Mouse (Mus musculus) erythroblast, embryonic 14.5 days (primary cell): ENCODE data around the gene Atp8b4.

Experiments used
- GATA1 ChIP-seq: IDR thresholded peaks from 2 replicates; pipeline ENCODE4 v1.6.1; 2012; ENCODE audit warnings: low read length, inconsistent platforms, mixed read lengths
- TAL1 ChIP-seq: IDR thresholded peaks from 3 replicates; pipeline ENCODE4 v1.6.1; 2012; ENCODE audit warnings: low read length, inconsistent platforms, mixed read lengths

- TF ChIP-seq GATA1 (no peak), TAL1 (no peak)
Measured at GRCm38 (mm10) chr2:126283086-126283485, 217.4 kb downstream of the Atp8b4 start.
